Mouse (Mus musculus): Measurements from ENCODE around the gene Neo1. TPM values are rescaled to one million over a fixed set of nuclear protein-coding genes. Genes with fewer than 3 reads are reported as not detected.

The Neo1 gene
- polyA plus RNA-seq, 1 experiment from 2014 or later, result 49.6 TPM

- H3K4me1 ChIP-seq (ENCODE audit: control insufficient read depth, insufficient read depth, low read length), result no peaks in the 10 kb centered on the region
- no peaks in the 10 kb centered on the region for H3K27me3 ChIP-seq (ENCODE audit: control insufficient read depth, insufficient read depth, low read length)
- no peak overlapping the region for H3K9ac ChIP-seq (ENCODE audit: low read depth, low read length)
- ATAC-seq (ENCODE audit: low FRiP score, low TSS enrichment), result no peak
- no peaks in the 10 kb centered on the region for H3K36me3 ChIP-seq (ENCODE audit: control insufficient read depth, insufficient read depth, low read length)
- H3K27ac ChIP-seq (ENCODE audit: low read depth, low read length), result no peak overlapping the region
- no peaks in the 10 kb centered on the region for H3K9me3 ChIP-seq (ENCODE audit: control insufficient read depth, low read length)
- WGBS, result 67% methylated on average over 13 of the region's 13 CpGs
- no peak overlapping the region for H3K4me2 ChIP-seq (replicated peaks; ENCODE audit: low read depth, low read length)
- H3K4me3 ChIP-seq (ENCODE audit: low read length), result no peak overlapping the region
Measured at GRCm38 (mm10) chr9:58849576-58850315, 186.5 kb downstream of the Neo1 start.

GRCm38 (mm10) chr9:58847676-58848075 is 188.6 kb downstream of the Neo1 start:
- H3K9ac ChIP-seq (ENCODE audit: low read depth, low read length), result no peak overlapping the region
- no peak overlapping the region for H3K4me3 ChIP-seq (ENCODE audit: low read length)
- no peak overlapping the region for H3K4me2 ChIP-seq (replicated peaks; ENCODE audit: low read depth, low read length)
- H3K9me3 ChIP-seq (ENCODE audit: control insufficient read depth, low read length), result no peaks in the 10 kb centered on the region
- ATAC-seq (ENCODE audit: low FRiP score, low TSS enrichment), result no peak; the same call in 1 of the 2 replicates
- WGBS, result 70% methylated on average over 7 of the region's 7 CpGs
- no peaks in the 10 kb centered on the region for H3K27me3 ChIP-seq (ENCODE audit: control insufficient read depth, insufficient read depth, low read length)
- no peak overlapping the region for H3K27ac ChIP-seq (ENCODE audit: low read depth, low read length)
- H3K4me1 ChIP-seq (ENCODE audit: control insufficient read depth, insufficient read depth, low read length), result no peaks in the 10 kb centered on the region
- no peaks in the 10 kb centered on the region for H3K36me3 ChIP-seq (ENCODE audit: control insufficient read depth, insufficient read depth, low read length)

- Histone ChIP-seq H3K4me2 (replicated peaks; ENCODE audit: low read depth, low read length) (no peak overlapping the region), H3K27me3 (ENCODE audit: control insufficient read depth, insufficient read depth, low read length) (no peaks in the 10 kb centered on the region), H3K9me3 (ENCODE audit: control insufficient read depth, low read length) (no peaks in the 10 kb centered on the region), H3K36me3 (ENCODE audit: control insufficient read depth, insufficient read depth, low read length) (no peaks in the 10 kb centered on the region), H3K9ac (ENCODE audit: low read depth, low read length) (no peak overlapping the region), H3K4me3 (ENCODE audit: low read length) (no peak overlapping the region), H3K4me1 (ENCODE audit: control insufficient read depth, insufficient read depth, low read length) (no peaks in the 10 kb centered on the region), H3K27ac (ENCODE audit: low read depth, low read length) (no peak overlapping the region)
- WGBS, result 28% methylated on average over 3 of the region's 3 CpGs
- no peak for ATAC-seq (ENCODE audit: low FRiP score, low TSS enrichment)
Measured at GRCm38 (mm10) chr9:58847008-58847407, 189.2 kb downstream of the Neo1 start.

GRCm38 (mm10) chr9:58844597-58844996 is 191.6 kb downstream of the Neo1 start:
- Histone ChIP-seq H3K27me3 (ENCODE audit: control insufficient read depth, insufficient read depth, low read length) (no peaks in the 10 kb centered on the region), H3K27ac (ENCODE audit: low read depth, low read length) (no peak overlapping the region), H3K9ac (ENCODE audit: low read depth, low read length) (no peak overlapping the region), H3K36me3 (ENCODE audit: control insufficient read depth, insufficient read depth, low read length) (no peaks in the 10 kb centered on the region), H3K4me1 (ENCODE audit: control insufficient read depth, insufficient read depth, low read length) (no peaks in the 10 kb centered on the region), H3K4me3 (ENCODE audit: low read length) (no peak overlapping the region), H3K4me2 (replicated peaks; ENCODE audit: low read depth, low read length) (no peak overlapping the region), H3K9me3 (ENCODE audit: control insufficient read depth, low read length) (no peaks in the 10 kb centered on the region)
- ATAC-seq (ENCODE audit: low FRiP score, low TSS enrichment), result no peak
- WGBS, result 88% methylated on average over 3 of the region's 3 CpGs

GRCm38 (mm10) chr9:58841655-58842054 is 194.6 kb downstream of the Neo1 start:
- no peak for ATAC-seq (ENCODE audit: low FRiP score, low TSS enrichment)
- no peak overlapping the region for H3K4me2 ChIP-seq (replicated peaks; ENCODE audit: low read depth, low read length)
- H3K9ac ChIP-seq (ENCODE audit: low read depth, low read length), result no peak overlapping the region
- 12% methylated on average over 6 of the region's 6 CpGs for WGBS
- H3K9me3 ChIP-seq (ENCODE audit: control insufficient read depth, low read length), result no peaks in the 10 kb centered on the region
- H3K4me3 ChIP-seq (ENCODE audit: low read length), result no peak overlapping the region
- no peaks in the 10 kb centered on the region for H3K27me3 ChIP-seq (ENCODE audit: control insufficient read depth, insufficient read depth, low read length)
- H3K36me3 ChIP-seq (ENCODE audit: control insufficient read depth, insufficient read depth, low read length), result no peaks in the 10 kb centered on the region
- H3K27ac ChIP-seq (ENCODE audit: low read depth, low read length), result no peak overlapping the region
- H3K4me1 ChIP-seq (ENCODE audit: control insufficient read depth, insufficient read depth, low read length), result no peaks in the 10 kb centered on the region

DNA sequence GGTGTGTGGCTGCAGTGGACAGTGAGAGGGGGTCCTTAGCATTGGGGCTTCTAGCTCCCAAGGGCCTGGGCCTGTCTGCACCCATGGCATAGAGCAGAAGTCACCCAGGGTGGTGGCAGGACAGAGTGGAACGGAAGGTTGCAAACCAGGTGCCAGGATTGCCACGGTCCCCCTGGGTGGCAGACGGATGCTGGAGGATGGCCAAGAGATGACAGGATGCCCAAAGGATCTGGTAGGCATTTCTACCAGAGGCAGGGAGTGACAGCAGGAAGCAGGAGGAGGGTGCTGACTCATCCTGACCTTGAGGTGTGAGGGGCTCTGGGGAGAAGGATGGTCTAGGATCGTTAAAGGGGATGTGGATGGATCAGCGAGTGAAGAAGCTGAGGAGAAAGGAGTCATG is 197.7 kb downstream of the Neo1 start:
- Histone ChIP-seq H3K4me1 (ENCODE audit: control insufficient read depth, insufficient read depth, low read length) (no peaks in the 10 kb centered on the region), H3K4me2 (replicated peaks; ENCODE audit: low read depth, low read length) (no peak overlapping the region), H3K9ac (ENCODE audit: low read depth, low read length) (no peak overlapping the region), H3K27ac (ENCODE audit: low read depth, low read length) (no peak overlapping the region), H3K36me3 (ENCODE audit: control insufficient read depth, insufficient read depth, low read length) (no peaks in the 10 kb centered on the region), H3K4me3 (ENCODE audit: low read length) (no peak overlapping the region), H3K9me3 (ENCODE audit: control insufficient read depth, low read length) (no peaks in the 10 kb centered on the region), H3K27me3 (ENCODE audit: control insufficient read depth, insufficient read depth, low read length) (no peaks in the 10 kb centered on the region)
- no peak for ATAC-seq (ENCODE audit: low FRiP score, low TSS enrichment)
- 75% methylated on average over 5 of the region's 5 CpGs for WGBS

DNA sequence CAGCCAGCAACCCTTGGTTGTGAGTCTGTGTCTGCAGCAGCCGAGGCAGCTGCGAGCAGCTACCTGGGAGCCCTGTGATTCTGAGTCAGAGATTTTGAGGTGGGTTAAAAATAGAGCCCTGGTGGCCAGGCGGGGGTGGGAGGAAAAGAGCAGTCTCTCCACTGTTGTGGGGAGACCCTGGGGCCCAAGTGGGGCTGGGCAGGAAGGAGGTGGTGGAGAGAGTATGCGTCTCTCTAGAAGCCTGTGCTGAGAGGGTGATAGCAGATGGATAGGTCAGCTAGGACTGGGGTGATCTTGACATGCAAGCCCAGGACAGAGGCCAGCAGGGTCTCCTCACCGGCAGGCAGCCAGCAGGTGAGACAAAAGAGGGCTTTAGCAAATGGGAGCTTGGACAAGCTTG is 199.1 kb downstream of the Neo1 start:
- no peak overlapping the region for H3K27ac ChIP-seq (ENCODE audit: low read depth, low read length)
- H3K36me3 ChIP-seq (ENCODE audit: control insufficient read depth, insufficient read depth, low read length), result no peaks in the 10 kb centered on the region
- H3K4me2 ChIP-seq (replicated peaks; ENCODE audit: low read depth, low read length), result no peak overlapping the region
- H3K4me1 ChIP-seq (ENCODE audit: control insufficient read depth, insufficient read depth, low read length), result 0 out of 2 replicates have a peak, but pooled peaks cover 6% of the 10 kb centered on the region
- H3K9me3 ChIP-seq (ENCODE audit: control insufficient read depth, low read length), result no peaks in the 10 kb centered on the region
- 80% methylated on average over 5 of the region's 5 CpGs for WGBS
- no peak overlapping the region for H3K4me3 ChIP-seq (ENCODE audit: low read length)
- no peak overlapping the region for H3K9ac ChIP-seq (ENCODE audit: low read depth, low read length)
- no peak for ATAC-seq (ENCODE audit: low FRiP score, low TSS enrichment)
- H3K27me3 ChIP-seq (ENCODE audit: control insufficient read depth, insufficient read depth, low read length), result no peaks in the 10 kb centered on the region

GRCm38 (mm10) chr9:58832939-58833338 is 203.3 kb downstream of the Neo1 start:
- no peaks in the 10 kb centered on the region for H3K36me3 ChIP-seq (ENCODE audit: control insufficient read depth, insufficient read depth, low read length)
- H3K9ac ChIP-seq (ENCODE audit: low read depth, low read length), result no peak overlapping the region
- H3K4me3 ChIP-seq (ENCODE audit: low read length), result no peak overlapping the region
- ATAC-seq (ENCODE audit: low FRiP score, low TSS enrichment), result no peak
- no peak overlapping the region for H3K27ac ChIP-seq (ENCODE audit: low read depth, low read length)
- H3K27me3 ChIP-seq (ENCODE audit: control insufficient read depth, insufficient read depth, low read length), result no peaks in the 10 kb centered on the region
- no peak overlapping the region for H3K4me2 ChIP-seq (replicated peaks; ENCODE audit: low read depth, low read length)
- WGBS, result 44% methylated on average over 3 of the region's 3 CpGs
- H3K4me1 ChIP-seq (ENCODE audit: control insufficient read depth, insufficient read depth, low read length), result 0 out of 2 replicates have a peak, but pooled peaks cover 9% of the 10 kb centered on the region
- H3K9me3 ChIP-seq (ENCODE audit: control insufficient read depth, low read length), result no peaks in the 10 kb centered on the region

DNA sequence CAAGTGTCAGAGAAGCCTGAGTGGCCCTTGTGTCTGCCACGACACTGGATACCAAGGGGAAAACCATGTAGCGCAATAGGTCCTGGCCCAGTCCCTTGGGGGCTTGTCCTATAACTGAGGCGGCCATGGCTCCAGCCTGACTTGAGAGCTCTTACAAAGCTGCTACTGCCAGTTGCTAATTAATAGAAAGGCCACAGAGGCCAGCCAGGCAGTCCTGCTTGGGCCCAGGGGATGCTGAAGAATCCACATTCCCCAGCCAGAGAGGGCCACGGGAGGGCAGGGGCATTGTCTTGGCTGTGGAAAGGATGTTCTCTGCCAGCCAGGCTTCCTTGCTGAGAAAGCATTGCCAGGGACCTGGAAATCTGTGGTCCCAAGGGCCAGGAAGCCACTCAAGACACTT is 206.6 kb downstream of the Neo1 start:
- Histone ChIP-seq H3K27ac (ENCODE audit: low read depth, low read length) (no peak overlapping the region), H3K9me3 (ENCODE audit: control insufficient read depth, low read length) (no peaks in the 10 kb centered on the region), H3K9ac (ENCODE audit: low read depth, low read length) (no peak overlapping the region), H3K4me1 (ENCODE audit: control insufficient read depth, insufficient read depth, low read length) (0 out of 2 replicates have a peak, but pooled peaks cover 9% of the 10 kb centered on the region), H3K4me3 (ENCODE audit: low read length) (no peak overlapping the region), H3K36me3 (ENCODE audit: control insufficient read depth, insufficient read depth, low read length) (no peaks in the 10 kb centered on the region), H3K4me2 (replicated peaks; ENCODE audit: low read depth, low read length) (no peak overlapping the region), H3K27me3 (ENCODE audit: control insufficient read depth, insufficient read depth, low read length) (peaks cover 11% of the 10 kb centered on the region)
- ATAC-seq (ENCODE audit: low FRiP score, low TSS enrichment), result no peak
- WGBS, result 68% methylated on average over 4 of the region's 4 CpGs

All from kidney, embryonic 14.5 days (tissue).